Mouse (Mus musculus) forebrain, embryonic 12.5 days (tissue): ENCODE results near the gene Zfp622. TPM values are rescaled to one million over a fixed set of nuclear protein-coding genes. Genes with fewer than 3 reads are reported as not detected.

Experiments
- ATAC-seq: fragments of 200-750 bp; cut with Nextera tagmentation; 2 replicates; pipeline ENCODE4 v1.8.0; 2017; ENCODE audit warnings: moderate TSS enrichment; ENCODE audit not compliant: low FRiP score
- H3K27ac ChIP-seq: fragments of 300-500 bp; sonication (generic); 2 replicates; pipeline ENCODE4 v1.5.1; 2016; ENCODE audit warnings: mild to moderate bottlenecking
- H3K27me3 ChIP-seq: fragments of 300-500 bp; sonication (generic); 2 replicates; pipeline ENCODE4 v1.6.1; 2016; ENCODE audit warnings: mild to moderate bottlenecking
- H3K36me3 ChIP-seq: fragments of 300-500 bp; sonication (generic); replicated peaks from 2 replicates; pipeline ENCODE4 v1.6.1; 2016; ENCODE audit warnings: mild to moderate bottlenecking
- H3K4me1 ChIP-seq: fragments of 300-500 bp; sonication (generic); 2 replicates; pipeline ENCODE4 v1.6.1; 2016
- H3K4me2 ChIP-seq: fragments of 300-500 bp; sonication (generic); 2 replicates; pipeline ENCODE4 v1.6.1; 2016; ENCODE audit warnings: mild to moderate bottlenecking, moderate library complexity
- H3K4me3 ChIP-seq: fragments of 300-500 bp; sonication (generic); replicated peaks from 2 replicates; pipeline ENCODE4 v1.5.1; 2016; ENCODE audit warnings: mild to moderate bottlenecking
- H3K9ac ChIP-seq: fragments of 300-500 bp; sonication (generic); 2 replicates; pipeline ENCODE4 v1.6.1; 2016; ENCODE audit warnings: mild to moderate bottlenecking
- H3K9me3 ChIP-seq: fragments of 300-500 bp; sonication (generic); 2 replicates; pipeline ENCODE4 v1.6.1; 2016
- WGBS: fragments of 180-500 bp; shearing (Covaris S2); methylation state at CpG from one replicate; pipeline ENCODE4 v1.1.7; 2016; 5-methylcytosine and 5-hydroxymethylcytosine counted together
- polyA plus RNA-seq: library from polyadenylated mRNA; unstranded; fragments of >200 nt; fragmentation: Nextera tagmentation; extraction: Ambion mirVana; gene quantifications from 2 replicates; pipeline ENCODE4 v1.2.1, GENCODE M21; 2016

The Zfp622 gene
- polyA plus RNA-seq, 1 experiment from 2014 or later = 33.0 TPM

- Histone ChIP-seq H3K4me3 (no peak overlapping the region), H3K4me1 (no peaks in the 10 kb centered on the region), H3K9ac (no peak overlapping the region), H3K4me2 (no peak overlapping the region), H3K9me3 (no peaks in the 10 kb centered on the region), H3K36me3 (no peaks in the 10 kb centered on the region), H3K27ac (no peak overlapping the region), H3K27me3 (no peaks in the 10 kb centered on the region)
- no peak for ATAC-seq
- WGBS = 87% methylated on average over 9 of the region's 9 CpGs
Measured at GRCm38 (mm10) chr15:25949696-25950095, 34.5 kb upstream of the Zfp622 start.

- WGBS = 88% methylated on average over 5 of the region's 5 CpGs
- Histone ChIP-seq H3K36me3 (no peaks in the 10 kb centered on the region), H3K27ac (no peak overlapping the region), H3K4me3 (no peak overlapping the region), H3K4me2 (no peak overlapping the region), H3K9me3 (no peaks in the 10 kb centered on the region), H3K27me3 (no peaks in the 10 kb centered on the region), H3K9ac (no peak overlapping the region), H3K4me1 (peaks cover 3% of the 10 kb centered on the region; the same call in 1 of the 2 replicates)
- no peak for ATAC-seq
Measured at GRCm38 (mm10) chr15:25950584-25950983, 33.6 kb upstream of the Zfp622 start.

GRCm38 (mm10) chr15:25951037-25951436, 33.1 kb upstream of the Zfp622 start:
- Histone ChIP-seq H3K4me3 (no peak overlapping the region), H3K4me2 (no peak overlapping the region), H3K9ac (no peak overlapping the region), H3K4me1 (peaks cover 6% of the 10 kb centered on the region), H3K27ac (no peak overlapping the region), H3K27me3 (no peaks in the 10 kb centered on the region), H3K9me3 (no peaks in the 10 kb centered on the region), H3K36me3 (no peaks in the 10 kb centered on the region)
- ATAC-seq = no peak
- 89% methylated on average over 4 of the region's 4 CpGs for WGBS

- Histone ChIP-seq H3K4me3 (no peak overlapping the region), H3K27ac (no peak overlapping the region), H3K9me3 (no peaks in the 10 kb centered on the region), H3K36me3 (no peaks in the 10 kb centered on the region), H3K4me1 (peaks cover 16% of the 10 kb centered on the region), H3K4me2 (peak overlapping the region; percentile 15; the same call in 1 of the 2 replicates), H3K9ac (no peak overlapping the region), H3K27me3 (no peaks in the 10 kb centered on the region)
- WGBS = 68% methylated on average over 5 of the region's 5 CpGs
- no peak; the same call in 1 of the 2 replicates for ATAC-seq
Measured at GRCm38 (mm10) chr15:25956001-25956400, 28.2 kb upstream of the Zfp622 start.

- Histone ChIP-seq H3K4me2 (peak overlapping the region; percentile 15; the same call in 1 of the 2 replicates), H3K4me1 (peaks cover 16% of the 10 kb centered on the region), H3K27me3 (no peaks in the 10 kb centered on the region), H3K27ac (no peak overlapping the region), H3K9me3 (no peaks in the 10 kb centered on the region), H3K4me3 (no peak overlapping the region), H3K9ac (no peak overlapping the region), H3K36me3 (no peaks in the 10 kb centered on the region)
- WGBS = 25% methylated on average over 11 of the region's 11 CpGs
- ATAC-seq = peak; percentile 45; the same call in 1 of the 2 replicates
Measured at GRCm38 (mm10) chr15:25956422-25957117, 27.6 kb upstream of the Zfp622 start.

GRCm38 (mm10) chr15:25957651-25958050, 26.5 kb upstream of the Zfp622 start:
- Histone ChIP-seq H3K4me2 (no peak overlapping the region), H3K27me3 (no peaks in the 10 kb centered on the region), H3K4me1 (peaks cover 16% of the 10 kb centered on the region), H3K4me3 (no peak overlapping the region), H3K36me3 (no peaks in the 10 kb centered on the region), H3K9ac (no peak overlapping the region), H3K9me3 (no peaks in the 10 kb centered on the region), H3K27ac (no peak overlapping the region)
- 85% methylated on average over 10 of the region's 10 CpGs for WGBS
- ATAC-seq = no peak

- Histone ChIP-seq H3K4me2 (no peak overlapping the region), H3K27ac (no peak overlapping the region), H3K9me3 (no peaks in the 10 kb centered on the region), H3K36me3 (no peaks in the 10 kb centered on the region), H3K4me1 (peaks cover 16% of the 10 kb centered on the region), H3K4me3 (no peak overlapping the region), H3K9ac (no peak overlapping the region), H3K27me3 (no peaks in the 10 kb centered on the region)
- peak; percentile 62 for ATAC-seq
- 39% methylated on average over 5 of the region's 5 CpGs for WGBS
Measured at GRCm38 (mm10) chr15:25959375-25959774, 24.8 kb upstream of the Zfp622 start.

GRCm38 (mm10) chr15:25960231-25960630, 23.9 kb upstream of the Zfp622 start:
- no peaks in the 10 kb centered on the region for H3K36me3 ChIP-seq
- 84% methylated on average over 5 of the region's 5 CpGs for WGBS

GRCm38 (mm10) chr15:25966220-25966774, 17.9 kb upstream of the Zfp622 start:
- Histone ChIP-seq H3K4me2 (no peak overlapping the region), H3K9ac (no peak overlapping the region), H3K9me3 (no peaks in the 10 kb centered on the region), H3K36me3 (no peaks in the 10 kb centered on the region), H3K27me3 (no peaks in the 10 kb centered on the region), H3K4me1 (no peaks in the 10 kb centered on the region), H3K4me3 (no peak overlapping the region), H3K27ac (no peak overlapping the region)
- no peak for ATAC-seq
- WGBS = 85% methylated on average over 6 of the region's 6 CpGs

More at GRCm38 (mm10) chr15:25960231-25960630, 23.9 kb upstream of the Zfp622 start:
- Histone ChIP-seq H3K4me2 (no peak overlapping the region), H3K4me3 (no peak overlapping the region), H3K9ac (no peak overlapping the region), H3K27me3 (no peaks in the 10 kb centered on the region), H3K4me1 (peaks cover 13% of the 10 kb centered on the region), H3K27ac (no peak overlapping the region), H3K9me3 (no peaks in the 10 kb centered on the region)
- ATAC-seq = no peak

- no peak for ATAC-seq
- no peak overlapping the region for H3K27ac ChIP-seq
- 91% methylated on average over 9 of the region's 9 CpGs for WGBS
- H3K4me1 ChIP-seq = no peaks in the 10 kb centered on the region
- no peak overlapping the region for H3K4me3 ChIP-seq
- no peaks in the 10 kb centered on the region for H3K27me3 ChIP-seq
- no peaks in the 10 kb centered on the region for H3K9me3 ChIP-seq
- no peak overlapping the region for H3K4me2 ChIP-seq
- no peak overlapping the region for H3K9ac ChIP-seq
- no peaks in the 10 kb centered on the region for H3K36me3 ChIP-seq
Measured at GRCm38 (mm10) chr15:25971596-25971995, 12.6 kb upstream of the Zfp622 start.

- Histone ChIP-seq H3K4me1 (no peaks in the 10 kb centered on the region), H3K9ac (no peak overlapping the region), H3K9me3 (no peaks in the 10 kb centered on the region), H3K27ac (no peak overlapping the region), H3K27me3 (no peaks in the 10 kb centered on the region), H3K36me3 (no peaks in the 10 kb centered on the region), H3K4me3 (no peak overlapping the region), H3K4me2 (no peak overlapping the region)
- 88% methylated on average over 5 of the region's 5 CpGs for WGBS
- ATAC-seq = no peak
Measured at GRCm38 (mm10) chr15:25972758-25973157, 11.4 kb upstream of the Zfp622 start.

- Histone ChIP-seq H3K4me1 (no peaks in the 10 kb centered on the region), H3K27ac (no peak overlapping the region), H3K9ac (no peak overlapping the region), H3K9me3 (no peaks in the 10 kb centered on the region), H3K4me3 (no peak overlapping the region), H3K27me3 (no peaks in the 10 kb centered on the region), H3K36me3 (no peaks in the 10 kb centered on the region), H3K4me2 (no peak overlapping the region)
- 93% methylated on average over 4 of the region's 4 CpGs for WGBS
- ATAC-seq = no peak
Measured at GRCm38 (mm10) chr15:25974352-25974751, 9.8 kb upstream of the Zfp622 start.

- no peaks in the 10 kb centered on the region for H3K36me3 ChIP-seq
- no peaks in the 10 kb centered on the region for H3K27me3 ChIP-seq
- no peak overlapping the region for H3K9ac ChIP-seq
- H3K4me2 ChIP-seq = no peak overlapping the region
- 93% methylated on average over 6 of the region's 6 CpGs for WGBS
- H3K9me3 ChIP-seq = no peaks in the 10 kb centered on the region
- no peak overlapping the region for H3K4me3 ChIP-seq
- no peak overlapping the region for H3K27ac ChIP-seq
- no peak for ATAC-seq
- no peaks in the 10 kb centered on the region for H3K4me1 ChIP-seq
Measured at GRCm38 (mm10) chr15:25975810-25976209, 8.4 kb upstream of the Zfp622 start.
